Mouse (Mus musculus): ENCODE data around the gene Exosc8. TPM values are rescaled to one million over a fixed set of nuclear protein-coding genes. Genes with fewer than 3 reads are reported as not detected.

Exosc8 gene
- polyA plus RNA-seq, 1 experiment from 2014 or later: 176 TPM

DNA sequence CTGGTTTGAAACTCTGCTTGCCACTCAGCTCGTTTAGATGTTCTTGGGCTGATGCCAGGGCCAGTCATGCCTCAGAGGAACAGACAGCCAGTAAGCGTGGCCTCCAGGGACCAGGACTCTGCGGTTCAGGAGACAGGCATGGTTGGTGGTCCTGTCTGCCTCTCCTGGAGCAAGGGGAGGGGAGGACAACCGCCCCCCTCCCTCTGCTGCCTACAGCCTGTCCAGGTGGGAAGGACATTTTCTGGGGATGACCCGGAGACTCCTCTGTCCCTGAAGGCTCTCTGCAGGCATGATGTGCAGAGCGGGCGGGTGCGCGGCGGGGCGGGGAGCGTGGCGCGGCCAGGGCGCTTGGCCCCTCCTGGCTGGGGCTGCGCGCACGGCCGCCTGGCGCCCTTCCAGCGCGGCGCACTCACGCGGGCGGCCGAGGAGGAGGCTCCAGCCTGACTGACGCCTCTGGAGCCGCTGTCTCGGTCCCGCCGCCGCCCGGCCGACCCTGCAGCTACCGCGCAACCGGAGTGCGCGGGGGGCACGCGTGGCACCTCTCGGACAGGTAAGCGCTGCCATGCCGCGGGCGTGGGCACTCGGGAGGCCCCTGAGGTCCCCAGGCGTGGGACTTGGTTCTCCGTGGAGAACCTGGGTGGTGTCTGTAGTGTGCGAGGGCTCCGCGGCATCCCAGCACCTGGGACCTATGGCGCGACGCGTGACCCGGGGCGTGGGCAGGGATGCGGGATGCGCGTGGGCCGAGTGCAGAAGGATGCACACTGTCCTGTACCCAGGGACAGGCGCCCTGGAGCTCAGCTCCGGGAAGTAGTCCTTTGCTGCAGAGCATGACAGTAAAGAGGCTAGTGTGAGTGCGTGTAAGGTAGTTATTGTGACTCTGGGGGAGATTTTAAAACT lies 20.2 kb upstream of the Exosc8 start, which contains the start of gene Smad9:
Gene Smad9 (plus strand): TSS at position 438 of the 897 bp plus-strand sequence.
- Histone ChIP-seq H3K36me3 (replicated peaks; ENCODE audit: control insufficient read depth, insufficient read depth, low read depth, low read length) (no peaks in the 10 kb centered on the region; the same call in 1 of the 2 replicates), H3K27ac (replicated peaks; ENCODE audit: low read depth, low read length) (peak within 1 kb of the TSS; percentile 41), H3K9ac (replicated peaks; ENCODE audit: low read length) (peak within 1 kb of the TSS; percentile 70), H3K4me2 (ENCODE audit: low read depth, low read length) (peak within 1 kb of the TSS; percentile 99), H3K27me3 (ENCODE audit: control insufficient read depth, insufficient read depth, low read length) (0 out of 2 replicates have a peak, but pooled peaks cover 2% of the 10 kb centered on the region), H3K9me3 (replicated peaks; ENCODE audit: control insufficient read depth, low read length) (no peaks in the 10 kb centered on the region), H3K4me1 (ENCODE audit: control insufficient read depth, insufficient read depth, low read length) (no peaks in the 10 kb centered on the region; the same call in 1 of the 2 replicates), H3K4me3 (ENCODE audit: low read depth, low read length) (peak within 1 kb of the TSS; percentile 70)
- ATAC-seq (replicated peaks; ENCODE audit: insufficient number of reproducible peaks, low FRiP score, low TSS enrichment, low read depth) (peak; percentile 88), DNase-seq (ENCODE audit: low spot score) (peak; percentile 71)
- WGBS: 1% methylated on average over 55 of the region's 66 CpGs

DNA sequence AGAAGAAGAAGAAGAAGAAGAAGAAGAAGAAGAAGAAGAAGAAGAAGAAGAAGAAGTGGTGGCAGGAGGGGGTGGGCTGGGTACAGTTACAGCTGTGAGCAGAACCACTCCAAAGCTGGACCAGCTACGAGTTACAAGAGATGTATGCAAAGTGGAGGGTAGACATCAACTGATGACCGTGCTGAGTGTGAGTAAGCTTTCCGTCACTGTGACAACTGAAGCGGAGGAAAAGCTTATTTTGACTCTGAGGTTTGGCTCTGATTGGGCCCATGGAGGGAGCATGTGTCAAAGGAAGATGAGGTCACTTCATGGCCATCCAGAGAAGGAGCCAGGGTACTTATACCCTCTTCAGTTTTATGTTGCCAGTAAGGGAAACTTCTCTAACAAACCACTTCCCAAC lies 18.2 kb upstream of the Exosc8 start:
- Histone ChIP-seq H3K4me1 (ENCODE audit: control insufficient read depth, insufficient read depth, low read length) (no peaks in the 10 kb centered on the region; the same call in 1 of the 2 replicates), H3K4me2 (ENCODE audit: low read depth, low read length) (no peak overlapping the region), H3K36me3 (replicated peaks; ENCODE audit: control insufficient read depth, insufficient read depth, low read depth, low read length) (no peaks in the 10 kb centered on the region; the same call in none of the 2 replicates), H3K27ac (replicated peaks; ENCODE audit: low read depth, low read length) (no peak overlapping the region), H3K27me3 (ENCODE audit: control insufficient read depth, insufficient read depth, low read length) (0 out of 2 replicates have a peak, but pooled peaks cover 2% of the 10 kb centered on the region), H3K4me3 (ENCODE audit: low read depth, low read length) (no peak overlapping the region), H3K9ac (replicated peaks; ENCODE audit: low read length) (no peak overlapping the region), H3K9me3 (replicated peaks; ENCODE audit: control insufficient read depth, low read length) (no peaks in the 10 kb centered on the region)
- no peak for ATAC-seq (replicated peaks; ENCODE audit: insufficient number of reproducible peaks, low FRiP score, low TSS enrichment, low read depth)
- DNase-seq (ENCODE audit: low spot score): no peak
- 91% methylated on average over 4 of the region's 4 CpGs for WGBS

DNA sequence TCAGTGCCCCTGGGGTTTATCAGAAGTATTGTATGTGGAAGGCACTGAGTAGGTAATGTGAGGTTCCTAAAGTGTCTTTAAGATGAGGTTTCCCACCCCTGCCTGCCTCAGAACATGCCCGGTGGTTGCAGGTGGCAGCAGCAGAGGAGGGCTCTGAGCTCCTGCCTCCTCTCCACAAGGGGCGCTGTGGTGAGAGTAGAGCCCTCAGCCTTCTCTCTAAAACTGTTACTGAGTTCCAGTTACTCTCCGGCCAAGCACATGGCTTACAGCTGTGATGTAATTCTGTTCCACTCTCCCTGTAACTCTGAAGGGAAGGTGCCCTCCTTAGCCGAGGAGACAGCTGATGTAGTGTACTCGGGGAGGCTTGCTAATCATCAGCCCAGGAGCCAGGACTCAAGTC lies 10.6 kb upstream of the Exosc8 start:
- no peaks in the 10 kb centered on the region for H3K27me3 ChIP-seq (ENCODE audit: control insufficient read depth, insufficient read depth, low read length)
- ATAC-seq (replicated peaks; ENCODE audit: insufficient number of reproducible peaks, low FRiP score, low TSS enrichment, low read depth): no peak
- 55% methylated on average over 5 of the region's 5 CpGs for WGBS
- no peaks in the 10 kb centered on the region for H3K4me1 ChIP-seq (ENCODE audit: control insufficient read depth, insufficient read depth, low read length)
- H3K36me3 ChIP-seq (replicated peaks; ENCODE audit: control insufficient read depth, insufficient read depth, low read depth, low read length): peaks cover 19% of the 10 kb centered on the region
- no peaks in the 10 kb centered on the region for H3K9me3 ChIP-seq (replicated peaks; ENCODE audit: control insufficient read depth, low read length)
- peak; percentile 61 for DNase-seq (ENCODE audit: low spot score)
- no peak overlapping the region for H3K4me3 ChIP-seq (ENCODE audit: low read depth, low read length)
- no peak overlapping the region for H3K9ac ChIP-seq (replicated peaks; ENCODE audit: low read length)
- no peak overlapping the region for H3K4me2 ChIP-seq (ENCODE audit: low read depth, low read length)
- no peak overlapping the region for H3K27ac ChIP-seq (replicated peaks; ENCODE audit: low read depth, low read length)

DNA sequence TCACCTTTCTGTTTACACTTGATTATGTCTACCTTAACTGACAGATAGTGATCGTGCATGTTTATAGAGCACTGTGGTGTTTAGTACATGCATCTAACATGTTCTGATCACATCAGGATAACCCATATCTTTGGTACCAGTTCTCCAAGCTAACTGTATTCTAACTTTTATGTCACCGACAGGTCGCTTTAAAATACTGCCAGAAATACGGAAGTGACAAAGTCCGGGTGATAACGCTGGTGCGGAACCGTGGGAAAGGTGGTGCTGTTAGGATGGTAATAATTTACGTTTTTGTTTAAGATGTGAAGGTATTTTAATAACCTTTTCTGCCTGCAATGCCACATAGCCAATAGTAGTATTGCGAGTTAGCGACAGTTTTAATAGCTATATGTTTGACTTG lies 6.8 kb upstream of the Exosc8 start:
- 96% methylated on average over 11 of the region's 11 CpGs for WGBS
- no peak for ATAC-seq (replicated peaks; ENCODE audit: insufficient number of reproducible peaks, low FRiP score, low TSS enrichment, low read depth)
- peaks cover 19% of the 10 kb centered on the region for H3K36me3 ChIP-seq (replicated peaks; ENCODE audit: control insufficient read depth, insufficient read depth, low read depth, low read length)

DNA sequence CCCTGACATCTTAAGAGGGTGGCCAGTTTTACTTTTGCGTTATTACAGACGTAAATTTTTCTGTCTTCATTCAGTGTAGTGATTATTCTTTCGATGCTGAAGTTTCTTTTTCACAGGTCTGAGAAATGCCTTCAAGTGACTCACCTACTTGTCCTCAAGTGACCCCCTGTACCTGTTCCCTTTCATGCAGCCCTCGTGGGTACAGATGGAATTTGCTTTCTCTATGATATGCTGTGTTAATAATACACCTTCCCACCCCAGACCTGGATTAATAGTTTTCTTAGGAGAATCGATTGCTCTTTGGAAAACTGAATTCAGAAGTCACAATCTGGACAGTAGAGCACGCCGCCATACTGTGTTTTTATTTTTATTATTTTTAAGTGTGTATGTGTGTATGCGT lies 2.1 kb upstream of the Exosc8 start:
- H3K4me1 ChIP-seq (ENCODE audit: control insufficient read depth, insufficient read depth, low read length): no peaks in the 10 kb centered on the region; the same call in 1 of the 2 replicates
- H3K4me3 ChIP-seq (ENCODE audit: low read depth, low read length): no peak overlapping the region
- 95% methylated on average over 8 of the region's 8 CpGs for WGBS
- no peak for ATAC-seq (replicated peaks; ENCODE audit: insufficient number of reproducible peaks, low FRiP score, low TSS enrichment, low read depth)
- H3K27me3 ChIP-seq (ENCODE audit: control insufficient read depth, insufficient read depth, low read length): no peaks in the 10 kb centered on the region
- no peak overlapping the region for H3K4me2 ChIP-seq (ENCODE audit: low read depth, low read length)
- H3K36me3 ChIP-seq (replicated peaks; ENCODE audit: control insufficient read depth, insufficient read depth, low read depth, low read length): peaks cover 6% of the 10 kb centered on the region
- H3K9ac ChIP-seq (replicated peaks; ENCODE audit: low read length): no peak overlapping the region
- H3K27ac ChIP-seq (replicated peaks; ENCODE audit: low read depth, low read length): no peak overlapping the region
- no peaks in the 10 kb centered on the region for H3K9me3 ChIP-seq (replicated peaks; ENCODE audit: control insufficient read depth, low read length)
- no peak for DNase-seq (ENCODE audit: low spot score)

More for the DNA sequence above, 6.8 kb upstream of the Exosc8 start:
- Histone ChIP-seq H3K27ac (replicated peaks; ENCODE audit: low read depth, low read length) (no peak overlapping the region), H3K4me1 (ENCODE audit: control insufficient read depth, insufficient read depth, low read length) (no peaks in the 10 kb centered on the region), H3K9me3 (replicated peaks; ENCODE audit: control insufficient read depth, low read length) (no peaks in the 10 kb centered on the region), H3K4me2 (ENCODE audit: low read depth, low read length) (no peak overlapping the region), H3K27me3 (ENCODE audit: control insufficient read depth, insufficient read depth, low read length) (no peaks in the 10 kb centered on the region), H3K9ac (replicated peaks; ENCODE audit: low read length) (no peak overlapping the region), H3K4me3 (ENCODE audit: low read depth, low read length) (no peak overlapping the region)
- DNase-seq (ENCODE audit: low spot score): no peak

DNA sequence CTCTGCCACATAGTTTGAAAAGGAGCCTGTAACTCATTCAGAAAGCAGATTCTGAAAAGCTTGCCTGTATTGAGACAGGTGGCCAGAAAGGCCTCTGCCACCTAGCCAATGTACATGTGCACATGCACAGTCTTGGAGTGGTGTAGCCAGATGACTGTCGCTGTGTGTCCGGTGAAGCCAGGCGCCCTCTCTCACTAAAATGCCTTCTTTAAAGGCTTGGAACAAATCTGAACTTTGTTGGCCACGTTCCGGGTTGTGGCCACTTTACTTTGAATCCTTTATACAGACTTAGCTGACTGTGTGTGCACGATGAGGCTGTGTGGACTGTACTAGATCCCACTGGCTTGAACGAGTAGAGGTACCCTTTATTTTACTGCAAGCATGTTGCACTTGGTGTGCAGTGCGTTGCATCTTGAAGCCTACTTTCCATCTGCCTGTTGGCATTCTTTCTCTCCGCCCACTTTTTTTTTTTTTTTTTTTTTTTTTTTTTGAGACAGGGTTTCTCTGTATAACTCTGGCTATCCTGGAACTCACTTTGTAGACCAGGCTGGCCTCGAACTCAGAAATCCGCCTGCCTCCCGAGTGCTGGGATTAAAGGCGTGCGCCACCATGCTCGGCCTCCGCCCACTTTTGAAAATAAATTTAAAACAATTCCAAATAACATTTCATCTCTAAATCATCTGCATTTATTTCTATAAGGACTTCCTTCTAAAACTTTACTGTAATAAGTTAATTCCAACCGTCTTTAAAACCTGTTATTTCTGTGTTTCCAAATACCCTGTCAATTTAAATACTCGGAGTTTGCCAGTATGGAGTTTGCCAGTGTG lies 1.1 kb upstream of the Exosc8 start:
- H3K9ac ChIP-seq (replicated peaks; ENCODE audit: low read length): peak overlapping the region; percentile 94
- H3K27ac ChIP-seq (replicated peaks; ENCODE audit: low read depth, low read length): peak overlapping the region; percentile 87; the same call in 1 of the 2 replicates
- H3K4me1 ChIP-seq (ENCODE audit: control insufficient read depth, insufficient read depth, low read length): no peaks in the 10 kb centered on the region; the same call in 1 of the 2 replicates
- H3K36me3 ChIP-seq (replicated peaks; ENCODE audit: control insufficient read depth, insufficient read depth, low read depth, low read length): peaks cover under 1% of the 10 kb centered on the region; the same call in 1 of the 2 replicates
- peak overlapping the region; percentile 84 for H3K4me2 ChIP-seq (ENCODE audit: low read depth, low read length)
- H3K27me3 ChIP-seq (ENCODE audit: control insufficient read depth, insufficient read depth, low read length): no peaks in the 10 kb centered on the region
- H3K4me3 ChIP-seq (ENCODE audit: low read depth, low read length): peak overlapping the region; percentile 90
- no peak for ATAC-seq (replicated peaks; ENCODE audit: insufficient number of reproducible peaks, low FRiP score, low TSS enrichment, low read depth)
- no peaks in the 10 kb centered on the region for H3K9me3 ChIP-seq (replicated peaks; ENCODE audit: control insufficient read depth, low read length)
- peak; percentile 24 for DNase-seq (ENCODE audit: low spot score)
- 55% methylated on average over 18 of the region's 18 CpGs for WGBS

DNA sequence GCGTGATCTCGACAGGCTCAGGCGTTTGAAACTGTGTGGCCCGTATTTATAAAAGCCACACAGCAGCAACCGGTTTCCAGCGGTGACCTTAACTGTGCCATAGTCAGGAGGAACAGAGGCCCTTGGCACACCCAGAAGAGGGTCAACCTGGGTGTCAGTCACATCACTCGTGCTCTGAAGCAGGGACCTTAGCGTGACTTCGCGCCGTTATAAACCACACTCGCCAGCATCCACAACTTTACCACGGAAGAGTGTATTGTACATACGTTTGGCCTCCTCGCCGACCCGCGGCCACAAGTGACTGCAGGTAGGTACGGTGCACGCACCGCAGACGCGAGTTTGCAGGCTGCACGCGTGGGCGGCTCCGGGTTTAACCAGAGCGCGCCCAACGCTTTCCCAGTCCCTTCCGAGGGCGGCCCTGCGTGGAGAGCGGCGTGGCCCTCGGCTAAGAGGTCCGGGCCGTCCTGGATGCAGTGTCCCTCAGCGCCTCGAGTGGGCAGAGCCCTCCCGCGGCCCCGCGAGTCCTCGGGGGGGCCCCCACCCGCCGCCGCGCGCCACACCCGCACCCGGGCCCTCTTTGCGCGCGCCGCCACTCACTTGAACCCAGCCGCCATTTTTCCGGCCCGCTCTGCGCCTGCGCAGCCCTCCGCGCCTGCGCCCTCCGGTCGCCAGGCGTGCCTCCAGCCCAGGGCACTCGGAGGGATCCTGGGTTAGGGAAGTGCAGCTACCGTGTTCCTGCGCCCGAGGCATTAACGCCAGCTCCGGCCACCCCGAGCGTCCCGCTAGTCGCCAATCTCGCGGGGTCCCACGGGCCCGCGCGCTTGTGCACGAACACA lies 564 bp downstream of the Exosc8 start:
- Histone ChIP-seq H3K27ac (replicated peaks; ENCODE audit: low read depth, low read length) (peak overlapping the region; percentile 87), H3K9ac (replicated peaks; ENCODE audit: low read length) (peak overlapping the region; percentile 94), H3K36me3 (replicated peaks; ENCODE audit: control insufficient read depth, insufficient read depth, low read depth, low read length) (peaks cover 3% of the 10 kb centered on the region; the same call in 1 of the 2 replicates), H3K4me3 (ENCODE audit: low read depth, low read length) (peak overlapping the region; percentile 90), H3K4me1 (ENCODE audit: control insufficient read depth, insufficient read depth, low read length) (no peaks in the 10 kb centered on the region; the same call in 1 of the 2 replicates), H3K27me3 (ENCODE audit: control insufficient read depth, insufficient read depth, low read length) (no peaks in the 10 kb centered on the region), H3K9me3 (replicated peaks; ENCODE audit: control insufficient read depth, low read length) (no peaks in the 10 kb centered on the region), H3K4me2 (ENCODE audit: low read depth, low read length) (peak overlapping the region; percentile 84)
- DNase-seq (ENCODE audit: low spot score) (peak; percentile 91), ATAC-seq (replicated peaks; ENCODE audit: insufficient number of reproducible peaks, low FRiP score, low TSS enrichment, low read depth) (peak; percentile 95)
- under 1% methylated on average over 69 of the region's 84 CpGs for WGBS
